Comparison of ENCODE assay signal across 9 mouse cellular contexts in the genomic region with DNA sequence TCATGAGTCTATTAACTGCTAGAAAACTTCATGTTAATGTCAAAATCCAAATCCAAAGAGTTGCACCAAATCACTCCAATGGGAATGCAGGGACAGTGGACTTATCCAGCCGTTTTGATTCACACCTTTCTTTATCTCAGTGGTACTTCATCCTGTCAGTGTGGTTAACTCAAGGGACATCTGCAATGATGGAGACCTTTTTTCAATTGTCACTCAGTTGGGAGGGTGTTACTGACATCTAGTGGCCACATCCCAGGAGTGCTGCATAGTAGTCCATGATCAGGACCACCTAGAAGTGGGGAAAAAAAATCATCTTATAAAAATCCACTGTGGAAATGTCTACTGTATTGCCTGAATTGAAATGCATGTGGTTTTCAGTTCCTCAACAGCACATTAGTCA.
DNase-seq lines count a peak whose midpoint lies in the region; ATAC-seq lines count a peak whose summit lies in the region.
"Had no signal": no experiment of that assay in that cellular context is flagged by ENCODE, and none has a peak within 500 bp of the region (broad histone marks: within the 10 kb centered on the region; RNA-seq: fewer than 3 reads in every experiment).

No protein-coding gene starts in this region.

- H3K36me3 ChIP-seq in neural tube, embryonic 15.5 days: no peaks in the 10 kb centered on the region
- H3K36me3 ChIP-seq: embryonic facial prominence, embryonic 13.5 days had no signal

- no peak overlapping the region for H3K4me3 ChIP-seq in neural tube, embryonic 15.5 days (replicated peaks)
- H3K4me3 ChIP-seq: embryonic facial prominence, embryonic 13.5 days had no signal

- DNase-seq in adrenal gland, postnatal 10 days: peak; percentile 13
- DNase-seq in adrenal gland, postnatal 25 days: no peak
- DNase-seq in neural tube, embryonic 10.5 days (ENCODE audit: extremely low spot score, low spot score): peak; percentile 31
- peak; percentile 39 to 58 for DNase-seq in layer of hippocampus, postnatal 10 days (ENCODE audit: low spot score in 2 of 2)
- peak; percentile 24 for DNase-seq in right cerebral cortex, postnatal 4 days
- no peak for DNase-seq in c-Kit-positive CD71-positive TER-119-positive erythroid progenitor cells, embryonic 14.5 days (ENCODE audit: low spot score)

- H3K9me3 ChIP-seq in neural tube, embryonic 15.5 days (replicated peaks): no peaks in the 10 kb centered on the region
- H3K9me3 ChIP-seq: embryonic facial prominence, embryonic 13.5 days had no signal

- H3K9ac ChIP-seq in neural tube, embryonic 15.5 days (replicated peaks): no peak overlapping the region
- H3K9ac ChIP-seq: embryonic facial prominence, embryonic 13.5 days had no signal

- WGBS in neural tube, embryonic 15.5 days: 17% methylated on average over 1 of the region's 1 CpGs

- no peak overlapping the region for H3K4me2 ChIP-seq in neural tube, embryonic 15.5 days
- H3K4me2 ChIP-seq: embryonic facial prominence, embryonic 13.5 days had no signal

- no peak; the same call in 1 of the 2 replicates for ATAC-seq in neural tube, embryonic 15.5 days (ENCODE audit: low FRiP score)
- ATAC-seq in monocyte, adult 5-6 weeks (replicated peaks; ENCODE audit: insufficient number of reproducible peaks, low FRiP score, low TSS enrichment, poor library complexity, severe bottlenecking): no peak

- no peak overlapping the region for H3K27ac ChIP-seq in neural tube, embryonic 15.5 days (replicated peaks)
- H3K27ac ChIP-seq: embryonic facial prominence, embryonic 13.5 days had no signal

- no peaks in the 10 kb centered on the region for H3K27me3 ChIP-seq in neural tube, embryonic 15.5 days (replicated peaks)
- H3K27me3 ChIP-seq: embryonic facial prominence, embryonic 13.5 days had no signal

- no peaks in the 10 kb centered on the region for H3K4me1 ChIP-seq in neural tube, embryonic 15.5 days
- H3K4me1 ChIP-seq: embryonic facial prominence, embryonic 13.5 days had no signal

Comparison
In these comparisons a context has a peak if more than half of its experiments do, and no peak if none do; other contexts are left out.
1. DNase-seq: peak in adrenal gland, postnatal 10 days (single experiment), neural tube, embryonic 10.5 days (single experiment), layer of hippocampus, postnatal 10 days (2 of 2) and right cerebral cortex, postnatal 4 days (single experiment); none in adrenal gland, postnatal 25 days (single experiment) and c-Kit-positive CD71-positive TER-119-positive erythroid progenitor cells, embryonic 14.5 days (single experiment).